Mouse (Mus musculus) liver, embryonic 14.5 days (tissue): ENCODE measurements around the gene Rasgrp4.

Experiments used
- CTCF ChIP-seq: IDR thresholded peaks from 2 replicates; pipeline ENCODE4 v1.5.1; 2016; ENCODE audit warnings: antibody characterized with exemption, low read depth, control low read depth
- EP300 ChIP-seq: IDR thresholded peaks from 2 replicates; pipeline ENCODE4 v1.6.1; 2016; ENCODE audit warnings: antibody characterized with exemption, low read depth

GRCm38 (mm10) chr7:29202577-29202976 lies 67.9 kb downstream of the Rasgrp4 start:
- TF ChIP-seq CTCF: no peak
- TF ChIP-seq EP300: no peak
